Mouse (Mus musculus) embryonic fibroblast, embryonic 13.5 days (primary cell): ENCODE results near the gene Npas3.

Source experiments
- CTCF ChIP-seq: IDR thresholded peaks from 2 replicates; pipeline ENCODE4 v1.5.1; 2011; ENCODE audit warnings: mild to moderate bottlenecking, control low read depth, low read length, moderate library complexity, borderline replicate concordance; ENCODE audit not compliant: insufficient read depth
- POLR2A ChIP-seq: IDR thresholded peaks from 2 replicates; pipeline ENCODE4 v1.6.1; 2011; ENCODE audit warnings: low read depth, mild to moderate bottlenecking, control low read depth, low read length, moderate library complexity

DNA sequence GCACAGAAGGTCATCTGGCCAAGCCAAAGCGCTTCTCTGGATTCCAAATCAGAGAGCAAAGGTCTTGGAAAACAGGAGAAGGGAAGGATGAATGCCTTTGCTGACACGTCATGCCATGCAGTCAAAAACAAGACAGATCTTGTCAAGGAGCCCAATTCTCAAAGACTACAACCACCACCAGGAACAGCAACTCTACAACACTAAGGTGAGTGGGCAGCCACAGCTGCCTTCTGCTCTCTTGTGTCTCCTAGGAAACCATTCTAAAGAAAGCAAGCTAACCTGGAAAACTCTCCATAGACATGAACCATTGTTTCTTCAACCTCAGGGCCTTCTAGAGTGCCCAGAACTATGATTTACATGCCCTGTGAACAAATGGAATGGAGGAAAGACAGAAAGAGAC is 825.5 kb downstream of the Npas3 start:
- TF ChIP-seq CTCF = no peak
- no peak for TF ChIP-seq POLR2A
